Mouse (Mus musculus) megakaryocyte, embryonic 14.5 days (primary cell): ENCODE measurements around the gene 4931429L15Rik.
A peak's percentile ranks its signal among the peaks of the same experiment; 100 is the strongest.

Experiments
- FLI1 ChIP-seq: IDR thresholded peaks from 2 replicates; pipeline ENCODE4 v1.6.1; 2012; ENCODE audit warnings: low read length, inconsistent platforms, mixed read lengths
- GATA1 ChIP-seq: IDR thresholded peaks from 3 replicates; pipeline ENCODE4 v1.6.1; 2012; ENCODE audit warnings: mixed read lengths, low read length, inconsistent platforms, borderline replicate concordance

- TF ChIP-seq GATA1 (no peak), FLI1 (peak; percentile 90; the same call in 1 of the 2 replicates)
Observed at GRCm38 (mm10) chr9:46272677-46273454, 46.9 kb downstream of the 4931429L15Rik start, which contains the start of gene Zpr1.
